Mouse (Mus musculus): Measurements from ENCODE around the gene Olfr424. TPM values are rescaled to one million over a fixed set of nuclear protein-coding genes. Genes with fewer than 3 reads are reported as not detected.

Gene Olfr424
- polyA plus RNA-seq, 2 experiments = not detected

DNA sequence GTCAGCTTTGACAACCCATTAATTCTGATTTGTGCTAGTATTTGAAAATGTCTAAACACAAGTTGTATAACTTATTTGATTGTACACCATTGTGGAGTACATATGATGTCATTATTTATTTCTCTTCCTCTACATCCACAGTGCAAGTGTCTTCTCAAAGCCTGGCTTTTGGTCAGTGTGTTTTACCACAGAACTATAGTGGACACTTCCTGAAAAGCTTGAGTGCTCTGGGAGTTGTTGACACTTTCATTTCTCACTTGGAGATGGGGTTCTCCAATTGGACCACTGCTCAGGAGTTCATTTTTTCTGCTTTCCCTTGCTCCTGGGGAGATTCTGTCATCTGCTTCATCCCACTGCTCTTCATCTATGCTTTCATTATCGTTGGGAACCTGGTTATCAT lies 27.2 kb downstream of the Olfr424 start:
- no peak for ATAC-seq (ENCODE audit: low FRiP score, low read depth)
- H3K36me3 ChIP-seq (ENCODE audit: control insufficient read depth, insufficient read depth, low read length) = no peaks in the 10 kb centered on the region
- no peaks in the 10 kb centered on the region for H3K9me3 ChIP-seq (ENCODE audit: control insufficient read depth, low read length)
- H3K4me3 ChIP-seq (replicated peaks; ENCODE audit: low read length) = no peak overlapping the region
- WGBS = 78% methylated on average over 1 of the region's 1 CpGs
- H3K9ac ChIP-seq (ENCODE audit: low read depth, low read length, severe bottlenecking) = no peak overlapping the region
- no peak for DNase-seq (ENCODE audit: low spot score)
- H3K4me2 ChIP-seq (replicated peaks; ENCODE audit: low read depth, low read length, severe bottlenecking) = no peak overlapping the region
- no peak for TF ChIP-seq POLR2A (IDR thresholded peaks at IDR 0.05; ENCODE audit: borderline replicate concordance, extremely low read depth, insufficient read depth, insufficient read length)
- H3K27ac ChIP-seq (replicated peaks; ENCODE audit: low read depth, low read length) = no peak overlapping the region
- H3K27me3 ChIP-seq (ENCODE audit: control insufficient read depth, insufficient read depth, low read length) = no peaks in the 10 kb centered on the region
- no peaks in the 10 kb centered on the region for H3K4me1 ChIP-seq (ENCODE audit: control insufficient read depth, insufficient read depth, low read length)

DNA sequence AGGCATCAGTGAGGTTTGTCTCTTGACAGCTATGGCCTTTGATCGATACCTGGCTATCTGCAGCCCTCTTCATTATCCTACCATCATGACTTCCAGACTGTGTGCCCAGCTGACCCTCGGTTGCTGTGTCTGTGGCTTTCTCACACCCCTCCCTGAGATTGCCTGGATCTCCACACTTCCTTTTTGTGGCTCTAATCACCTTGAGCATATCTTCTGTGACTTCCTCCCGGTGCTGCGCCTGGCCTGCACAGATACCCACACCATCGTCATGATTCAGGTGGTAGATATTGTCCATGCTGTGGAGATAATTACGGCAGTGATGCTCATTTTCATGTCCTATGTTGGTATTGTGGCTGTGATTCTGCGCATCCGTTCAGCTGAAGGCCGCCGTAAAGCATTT lies 27.8 kb downstream of the Olfr424 start:
- H3K9me3 ChIP-seq (ENCODE audit: control insufficient read depth, low read length) = no peaks in the 10 kb centered on the region
- no peak overlapping the region for H3K4me2 ChIP-seq (replicated peaks; ENCODE audit: low read depth, low read length, severe bottlenecking)
- no peak overlapping the region for H3K9ac ChIP-seq (ENCODE audit: low read depth, low read length, severe bottlenecking)
- no peak for TF ChIP-seq POLR2A (IDR thresholded peaks at IDR 0.05; ENCODE audit: borderline replicate concordance, extremely low read depth, insufficient read depth, insufficient read length)
- H3K27ac ChIP-seq (replicated peaks; ENCODE audit: low read depth, low read length) = no peak overlapping the region
- H3K27me3 ChIP-seq (ENCODE audit: control insufficient read depth, insufficient read depth, low read length) = no peaks in the 10 kb centered on the region
- no peaks in the 10 kb centered on the region for H3K36me3 ChIP-seq (ENCODE audit: control insufficient read depth, insufficient read depth, low read length)
- DNase-seq (ENCODE audit: low spot score) (no peak), ATAC-seq (ENCODE audit: low FRiP score, low read depth) (no peak)
- H3K4me1 ChIP-seq (ENCODE audit: control insufficient read depth, insufficient read depth, low read length) = no peaks in the 10 kb centered on the region
- H3K4me3 ChIP-seq (replicated peaks; ENCODE audit: low read length) = no peak overlapping the region
- WGBS = 87% methylated on average over 10 of the region's 10 CpGs

DNA sequence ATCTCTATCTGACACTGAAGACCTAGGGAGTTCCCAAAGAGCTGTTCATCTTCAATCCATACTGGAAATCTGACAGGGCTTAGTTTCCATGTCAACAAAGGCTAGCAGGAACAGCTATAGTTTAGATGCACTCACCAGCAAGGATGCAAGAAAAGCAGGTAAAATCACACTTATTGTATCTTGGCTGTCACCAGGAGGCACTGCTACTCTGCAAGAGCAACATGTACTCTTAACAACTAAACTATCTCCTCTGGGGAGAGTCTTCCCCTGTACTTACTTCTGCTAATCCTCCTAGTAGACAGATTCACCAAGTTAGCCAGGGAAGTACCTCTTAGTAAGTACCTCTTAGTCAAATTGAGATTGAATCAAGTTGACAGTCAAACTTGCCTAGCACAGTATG lies 37.7 kb downstream of the Olfr424 start:
- no peak for ATAC-seq (ENCODE audit: low FRiP score, low read depth)
- no peak overlapping the region for H3K4me2 ChIP-seq (replicated peaks; ENCODE audit: low read depth, low read length, severe bottlenecking)
- H3K27me3 ChIP-seq (ENCODE audit: control insufficient read depth, insufficient read depth, low read length) = no peaks in the 10 kb centered on the region
- no peak overlapping the region for H3K9ac ChIP-seq (ENCODE audit: low read depth, low read length, severe bottlenecking)
- no peak overlapping the region for H3K27ac ChIP-seq (replicated peaks; ENCODE audit: low read depth, low read length)
- H3K9me3 ChIP-seq (ENCODE audit: control insufficient read depth, low read length) = no peaks in the 10 kb centered on the region
- TF ChIP-seq POLR2A (IDR thresholded peaks at IDR 0.05; ENCODE audit: borderline replicate concordance, extremely low read depth, insufficient read depth, insufficient read length) = no peak
- H3K4me1 ChIP-seq (ENCODE audit: control insufficient read depth, insufficient read depth, low read length) = no peaks in the 10 kb centered on the region
- no peak for DNase-seq (ENCODE audit: low spot score)
- no peaks in the 10 kb centered on the region for H3K36me3 ChIP-seq (ENCODE audit: control insufficient read depth, insufficient read depth, low read length)
- no peak overlapping the region for H3K4me3 ChIP-seq (replicated peaks; ENCODE audit: low read length)

DNA sequence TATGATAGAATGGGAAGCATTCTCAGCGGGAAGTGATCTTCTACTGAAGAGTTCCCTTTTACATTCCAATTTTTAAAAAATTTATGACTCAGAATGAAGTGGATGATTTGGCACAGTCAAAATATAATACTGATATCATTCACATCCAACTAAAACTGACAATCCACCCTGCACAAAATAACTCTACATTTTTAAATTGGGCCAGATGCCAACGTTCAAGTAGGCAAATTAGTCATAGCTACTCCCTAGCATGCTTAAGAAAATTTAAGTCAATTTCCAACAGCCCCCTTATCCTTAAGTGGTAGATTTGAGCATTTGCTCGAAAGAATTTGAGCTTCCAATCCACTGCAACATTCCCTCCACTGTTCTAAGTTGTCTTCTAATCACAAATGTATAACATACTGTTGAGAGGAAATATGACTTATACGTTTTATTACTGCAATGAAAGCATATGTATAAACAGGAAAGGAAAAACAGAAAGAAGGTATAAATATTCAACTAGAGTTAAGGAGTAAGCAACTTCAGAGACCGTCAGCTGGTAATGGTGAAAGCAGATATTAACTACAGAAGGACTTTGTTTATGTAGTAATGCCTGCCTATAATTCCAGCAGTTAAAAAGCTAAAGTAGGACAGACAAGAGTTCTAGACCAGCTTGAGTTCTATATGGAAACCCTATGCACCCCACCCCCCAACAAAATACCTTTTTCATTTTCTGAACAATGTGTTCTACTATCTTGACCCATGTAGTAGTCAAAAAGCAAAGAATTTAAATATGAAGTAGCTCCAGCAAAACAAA lies 39.6 kb downstream of the Olfr424 start:
- WGBS = 73% methylated on average over 5 of the region's 5 CpGs
- ATAC-seq (ENCODE audit: low FRiP score, low read depth) (no peak), DNase-seq (ENCODE audit: low spot score) (no peak)
- Histone ChIP-seq H3K9me3 (ENCODE audit: control insufficient read depth, low read length) (no peaks in the 10 kb centered on the region), H3K4me2 (replicated peaks; ENCODE audit: low read depth, low read length, severe bottlenecking) (no peak overlapping the region), H3K4me1 (ENCODE audit: control insufficient read depth, insufficient read depth, low read length) (no peaks in the 10 kb centered on the region), H3K4me3 (replicated peaks; ENCODE audit: low read length) (no peak overlapping the region), H3K9ac (ENCODE audit: low read depth, low read length, severe bottlenecking) (no peak overlapping the region), H3K36me3 (ENCODE audit: control insufficient read depth, insufficient read depth, low read length) (no peaks in the 10 kb centered on the region), H3K27me3 (ENCODE audit: control insufficient read depth, insufficient read depth, low read length) (no peaks in the 10 kb centered on the region), H3K27ac (replicated peaks; ENCODE audit: low read depth, low read length) (no peak overlapping the region)
- TF ChIP-seq POLR2A (IDR thresholded peaks at IDR 0.05; ENCODE audit: borderline replicate concordance, extremely low read depth, insufficient read depth, insufficient read length) = no peak

DNA sequence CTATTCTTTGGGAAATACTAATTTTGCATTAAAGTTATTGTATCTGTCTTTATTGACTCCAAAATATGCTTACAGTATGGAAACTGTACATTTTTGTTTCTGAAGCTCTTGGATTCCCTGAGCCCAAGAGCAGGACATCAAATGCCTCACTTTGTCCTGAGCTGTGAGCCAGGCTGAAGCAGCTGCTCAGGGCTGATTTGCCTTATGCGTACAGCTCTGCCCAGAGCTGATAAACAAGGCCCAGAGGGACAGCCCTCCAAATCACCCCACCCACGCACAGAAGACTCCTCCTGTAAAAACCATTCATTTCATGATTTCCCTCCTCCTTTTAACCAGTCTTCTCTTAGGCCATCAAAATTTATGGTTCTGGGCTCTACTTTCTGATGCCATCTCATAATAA lies 40.2 kb downstream of the Olfr424 start:
- DNase-seq (ENCODE audit: low spot score) = no peak
- WGBS = 46% methylated on average over 2 of the region's 2 CpGs
- no peak for TF ChIP-seq POLR2A (IDR thresholded peaks at IDR 0.05; ENCODE audit: borderline replicate concordance, extremely low read depth, insufficient read depth, insufficient read length)
- no peaks in the 10 kb centered on the region for H3K36me3 ChIP-seq (ENCODE audit: control insufficient read depth, insufficient read depth, low read length)
- no peak for ATAC-seq (ENCODE audit: low FRiP score, low read depth)
- H3K27me3 ChIP-seq (ENCODE audit: control insufficient read depth, insufficient read depth, low read length) = no peaks in the 10 kb centered on the region
- no peak overlapping the region for H3K9ac ChIP-seq (ENCODE audit: low read depth, low read length, severe bottlenecking)
- H3K27ac ChIP-seq (replicated peaks; ENCODE audit: low read depth, low read length) = no peak overlapping the region
- H3K4me2 ChIP-seq (replicated peaks; ENCODE audit: low read depth, low read length, severe bottlenecking) = no peak overlapping the region
- H3K9me3 ChIP-seq (ENCODE audit: control insufficient read depth, low read length) = no peaks in the 10 kb centered on the region
- no peaks in the 10 kb centered on the region for H3K4me1 ChIP-seq (ENCODE audit: control insufficient read depth, insufficient read depth, low read length)
- no peak overlapping the region for H3K4me3 ChIP-seq (replicated peaks; ENCODE audit: low read length)

Measured in limb, embryonic 14.5 days (tissue).